Mouse (Mus musculus): ENCODE measurements around the gene Nmb. TPM values are rescaled to one million over a fixed set of nuclear protein-coding genes. Genes with fewer than 3 reads are reported as not detected.
A peak's percentile ranks its signal among the peaks of the same experiment; 100 is the strongest.

Nmb gene
- total RNA-seq, 2 experiments from 2014 or later: 2.1 to 2.4 TPM

DNA sequence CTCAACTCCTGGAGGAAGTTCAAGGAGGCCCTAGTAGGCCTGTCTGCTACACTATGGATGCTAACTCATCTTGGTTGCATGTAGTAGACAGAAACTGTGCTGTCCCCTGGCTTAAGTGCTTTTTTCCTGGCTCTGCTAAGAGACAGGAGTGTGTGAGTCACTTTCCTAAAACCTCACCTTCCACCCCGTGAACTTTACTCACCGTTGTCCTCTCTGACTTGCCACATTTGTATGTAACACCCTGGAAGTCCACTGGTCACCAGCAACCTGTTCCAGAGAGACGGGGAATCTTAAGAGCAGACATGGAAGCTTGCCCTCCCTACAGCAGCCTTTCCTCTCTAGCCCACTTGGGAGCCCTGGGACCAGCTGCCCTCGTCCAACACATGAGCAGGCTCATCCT lies 7.2 kb downstream of the Nmb start:
- no peak for DNase-seq

- DNase-seq: no peak
Observed at GRCm38 (mm10) chr7:80897134-80897533, 7.7 kb downstream of the Nmb start.

DNA sequence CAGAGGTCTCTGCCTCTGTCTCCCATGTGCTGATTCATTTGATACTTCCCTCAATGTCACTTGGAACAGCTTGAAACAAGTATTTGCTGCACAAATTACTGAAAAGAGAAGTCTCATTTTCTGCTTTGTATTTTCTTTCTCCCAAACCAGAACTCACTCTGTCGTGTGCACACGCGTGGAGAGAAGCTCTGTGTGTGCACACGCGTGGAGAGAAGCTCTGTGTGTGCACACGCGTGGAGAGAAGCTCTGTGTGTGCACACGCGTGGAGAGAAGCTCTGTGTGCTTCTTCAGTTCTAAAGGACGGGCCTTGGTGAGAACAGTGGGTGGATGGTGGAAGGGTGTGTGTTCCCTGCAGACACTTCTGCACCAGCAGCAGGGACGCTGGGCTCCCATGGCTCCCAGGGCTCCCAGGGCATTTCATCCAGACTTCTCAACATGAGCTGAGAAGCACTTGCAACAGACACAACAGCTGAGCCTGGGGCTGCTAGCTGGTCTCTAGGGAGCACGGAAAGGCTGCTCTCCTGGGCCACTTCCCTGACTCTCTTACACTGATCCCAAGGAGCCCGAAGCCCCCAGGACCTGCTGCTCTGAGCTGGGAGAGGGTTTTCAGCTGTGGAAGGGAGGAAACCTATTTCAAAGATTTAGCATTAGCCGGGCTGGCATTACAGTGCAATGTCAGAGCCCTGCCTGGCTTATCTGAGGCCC lies 9.9 kb downstream of the Nmb start:
- no peak for DNase-seq

- no peak for DNase-seq
Observed at GRCm38 (mm10) chr7:80894196-80894595, 10.7 kb downstream of the Nmb start.

GRCm38 (mm10) chr7:80893753-80894129 lies 11.1 kb downstream of the Nmb start:
- no peak for DNase-seq

DNA sequence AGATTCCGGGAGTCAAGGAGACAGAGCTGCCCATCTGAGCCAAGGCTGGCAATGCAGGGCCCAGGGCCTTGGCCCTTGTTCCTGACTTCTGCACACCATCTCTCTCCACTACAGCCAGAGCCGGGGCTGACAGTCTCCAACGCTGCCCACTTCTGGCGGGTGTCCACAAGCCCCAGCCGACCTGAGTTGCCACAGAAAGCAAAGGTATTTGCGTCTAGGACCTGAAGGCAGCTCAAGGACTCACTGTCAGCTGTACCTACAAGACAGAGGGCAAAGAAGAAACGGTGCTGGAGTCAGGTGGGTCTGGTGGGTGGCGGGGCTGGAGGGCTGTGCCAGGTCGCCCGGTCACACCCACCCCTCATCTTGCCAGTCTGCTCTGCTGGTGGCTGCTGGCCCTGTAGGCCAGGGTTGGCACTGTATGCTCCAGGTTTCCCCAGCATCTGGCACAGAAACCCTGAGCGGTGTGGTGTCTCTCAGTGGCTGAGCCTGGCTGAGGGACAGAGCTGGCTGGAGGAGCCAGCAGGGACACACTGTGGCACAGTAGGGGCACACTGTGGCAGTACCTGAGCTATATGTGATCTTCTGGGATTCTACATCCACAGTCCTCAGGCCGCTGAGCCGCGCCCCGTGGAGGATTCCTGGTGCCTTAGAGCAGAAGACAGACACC lies 11.7 kb downstream of the Nmb start:
- no peak for DNase-seq

- no peak for DNase-seq
Observed at GRCm38 (mm10) chr7:80889841-80890241, 15.0 kb downstream of the Nmb start.

DNA sequence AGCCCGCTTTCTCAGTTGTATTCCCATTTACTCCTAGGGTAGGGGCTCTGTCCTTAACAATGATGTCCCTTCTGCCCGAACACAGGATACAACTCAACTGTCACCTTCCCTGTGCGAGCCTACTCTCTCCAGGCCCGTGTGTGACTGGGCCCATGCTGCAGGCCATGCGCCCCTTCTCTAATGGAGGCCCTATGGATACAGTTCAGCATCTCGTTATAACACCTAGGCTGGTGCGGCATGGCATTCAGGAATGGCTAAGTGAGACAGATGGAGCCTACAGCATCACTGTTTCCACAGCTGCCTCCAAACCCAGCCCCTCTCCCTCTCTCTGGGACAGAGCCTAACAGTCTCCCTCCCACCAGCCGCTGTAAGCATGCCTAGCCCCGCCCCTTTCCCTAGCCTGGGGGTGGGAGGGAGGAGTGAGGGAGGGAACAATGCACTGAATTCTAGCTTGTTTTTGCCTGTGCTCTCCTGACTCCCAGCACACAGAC lies 15.8 kb downstream of the Nmb start:
- DNase-seq: peak; percentile 62

DNA sequence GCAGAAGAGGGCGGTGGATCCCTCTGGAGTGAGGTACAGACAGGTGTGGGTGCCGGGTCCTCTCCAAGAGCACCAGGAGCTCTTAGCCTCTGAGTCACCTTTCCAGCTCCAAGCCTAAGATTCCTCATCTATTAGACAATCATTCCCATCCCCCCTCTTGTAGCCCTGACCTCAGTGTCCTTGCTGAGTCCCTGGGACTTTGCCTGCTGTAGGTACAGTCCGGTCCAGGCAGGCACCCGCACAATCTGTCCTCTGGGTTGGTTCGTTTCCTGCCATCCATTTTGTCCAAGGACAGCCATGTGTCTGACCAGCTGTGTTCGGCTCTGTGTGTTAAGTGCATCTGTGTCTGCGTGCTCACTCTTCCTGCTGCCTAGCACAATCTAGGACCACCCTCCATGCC lies 16.3 kb downstream of the Nmb start:
- no peak for DNase-seq

DNA sequence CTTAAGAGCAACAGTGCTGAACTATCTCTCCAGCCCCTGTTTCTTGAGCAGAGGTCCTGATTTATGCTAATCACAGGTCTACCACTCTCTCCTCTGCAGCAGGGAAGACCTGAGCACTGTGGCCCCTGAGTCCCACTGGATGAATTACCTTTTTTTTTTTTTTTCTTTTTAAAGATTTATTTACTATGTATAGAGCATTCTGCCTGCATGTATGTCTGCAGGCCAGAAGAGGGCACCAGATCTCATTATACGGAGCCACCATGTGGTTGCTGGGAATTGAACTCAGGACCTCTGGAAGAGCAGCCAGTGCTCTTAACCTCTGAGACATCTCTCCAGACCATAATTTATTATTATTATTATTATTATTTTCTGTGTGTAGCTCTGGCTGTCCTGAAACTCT lies 19.2 kb downstream of the Nmb start:
- no peak for DNase-seq

- DNase-seq: no peak
Observed at GRCm38 (mm10) chr7:80882830-80883505, 21.9 kb downstream of the Nmb start.

DNA sequence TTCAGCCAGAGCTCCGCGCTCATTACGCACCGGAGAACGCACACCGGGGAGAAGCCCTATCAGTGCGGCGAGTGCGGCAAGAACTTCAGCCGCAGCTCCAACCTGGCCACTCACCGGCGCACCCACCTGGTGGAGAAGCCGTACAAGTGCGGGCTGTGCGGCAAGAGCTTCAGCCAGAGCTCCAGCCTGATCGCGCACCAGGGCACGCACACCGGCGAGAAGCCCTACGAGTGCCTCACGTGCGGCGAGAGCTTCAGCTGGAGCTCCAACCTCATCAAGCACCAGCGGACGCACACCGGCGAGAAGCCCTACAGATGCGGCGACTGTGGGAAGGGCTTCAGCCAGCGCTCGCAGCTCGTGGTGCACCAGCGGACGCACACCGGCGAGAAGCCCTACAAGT lies 29.1 kb downstream of the Nmb start:
- no peak for DNase-seq

DNA sequence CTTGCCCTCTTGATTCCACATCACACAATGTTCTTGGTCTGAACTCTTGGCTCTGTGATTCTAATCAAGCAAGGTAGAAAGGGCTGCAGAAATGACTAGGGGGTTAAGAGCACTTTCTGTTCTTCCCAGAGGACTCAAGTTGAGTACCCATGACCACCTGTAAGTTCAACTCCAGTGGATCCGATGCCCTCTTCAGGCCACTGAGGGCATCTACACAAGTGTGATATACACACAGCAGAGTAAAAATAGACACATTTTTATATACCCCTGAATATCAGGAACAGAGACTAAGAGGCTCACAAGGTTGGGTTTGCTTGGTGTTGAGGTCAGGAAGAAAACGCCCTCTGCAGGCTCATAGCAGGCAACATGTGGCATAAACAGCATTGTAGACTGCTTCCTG lies 31.2 kb downstream of the Nmb start:
- no peak for DNase-seq

DNA sequence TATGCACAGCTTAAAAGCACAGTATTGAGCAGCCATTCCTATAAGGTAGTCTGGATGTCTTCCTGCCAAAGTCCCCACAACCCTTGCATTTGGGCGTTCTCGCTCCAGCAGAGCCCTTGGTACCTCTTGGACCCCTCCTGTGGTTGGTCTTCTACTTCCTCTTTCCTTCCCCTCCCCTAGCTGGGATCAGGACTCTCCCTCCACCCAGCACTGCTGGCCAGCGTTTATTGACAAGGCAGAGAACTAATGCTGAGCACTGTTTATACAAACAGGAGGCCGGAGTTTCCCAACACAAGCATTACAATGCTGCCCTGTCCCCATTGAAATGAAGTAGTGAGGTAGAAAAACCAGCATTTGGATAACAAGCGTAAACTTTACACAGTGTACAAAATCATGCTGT lies 31.8 kb downstream of the Nmb start:
- DNase-seq: no peak

DNA sequence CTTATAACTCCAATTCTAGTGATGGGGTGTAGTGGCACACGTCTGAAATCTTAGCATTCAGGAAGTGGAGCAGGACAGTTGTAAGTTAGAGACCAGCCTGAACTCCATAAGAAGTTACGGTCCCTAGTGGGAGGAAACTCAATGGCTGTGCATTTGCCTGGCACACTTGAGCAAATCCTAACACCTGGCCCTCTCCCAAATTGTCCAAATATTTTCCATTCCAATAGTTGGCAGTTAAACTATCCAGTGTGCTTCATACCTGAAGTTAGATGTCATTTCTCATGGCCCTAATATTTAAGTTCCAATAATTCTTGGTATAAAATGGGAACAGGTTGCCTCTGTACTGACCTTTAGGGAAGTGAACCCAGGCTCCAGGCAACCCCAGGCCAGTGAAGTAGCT lies 36.2 kb downstream of the Nmb start:
- DNase-seq: no peak

DNA sequence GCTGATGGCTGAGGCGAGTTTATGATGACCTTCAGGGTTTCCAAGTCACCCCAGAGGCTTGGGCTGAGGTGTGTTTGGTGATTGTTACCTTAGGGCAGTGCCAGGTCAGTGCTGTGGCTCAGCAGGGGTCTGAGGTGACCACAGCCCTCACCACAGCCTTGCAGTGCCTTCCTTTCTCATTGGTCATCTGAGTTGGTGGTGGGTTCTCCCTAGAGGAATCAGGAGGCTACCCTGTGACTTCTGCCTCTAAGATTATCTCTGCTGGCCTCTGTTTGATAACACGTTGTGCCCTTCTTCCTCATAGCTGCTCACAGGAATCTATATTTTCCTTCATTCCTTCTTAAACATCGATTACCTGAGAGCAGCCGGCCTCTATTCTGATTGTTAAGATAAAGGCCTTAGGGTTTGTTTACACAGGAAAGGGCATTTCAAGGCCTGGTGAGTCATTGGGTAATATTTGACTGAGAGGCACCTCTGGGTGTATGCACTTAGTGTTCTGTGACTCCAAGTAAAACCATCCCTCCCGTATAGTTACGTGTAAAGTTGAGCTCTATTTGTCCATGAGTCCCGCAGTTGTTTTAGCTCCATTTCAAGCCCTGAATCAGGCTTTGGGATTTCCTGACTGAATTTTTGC lies 38.2 kb downstream of the Nmb start:
- DNase-seq: no peak

- no peak for DNase-seq
Observed at GRCm38 (mm10) chr7:80865521-80865920, 39.4 kb downstream of the Nmb start.

GRCm38 (mm10) chr7:80864831-80865230 lies 40.0 kb downstream of the Nmb start:
- DNase-seq: no peak

DNA sequence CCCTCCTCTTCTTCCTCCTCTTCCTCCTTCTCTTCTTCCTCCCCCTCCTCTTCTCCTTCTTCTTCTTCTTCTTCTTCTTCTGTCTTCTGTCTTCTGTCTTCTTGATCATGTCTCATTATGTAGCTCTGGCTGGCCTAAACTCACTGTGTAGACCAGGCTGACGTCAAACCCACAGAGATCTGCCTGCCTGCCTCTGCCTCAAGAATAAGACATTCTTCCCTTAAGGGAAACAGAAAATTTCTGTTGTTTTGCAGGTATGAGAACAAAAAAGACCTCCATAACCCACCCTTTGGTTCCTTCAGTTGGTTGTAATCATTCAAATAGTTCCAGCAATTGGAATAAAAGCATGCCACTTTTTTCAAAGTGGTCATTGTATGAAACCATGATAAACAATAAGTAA lies 40.7 kb downstream of the Nmb start:
- DNase-seq: no peak

- DNase-seq: no peak
Observed at GRCm38 (mm10) chr7:80863520-80863919, 41.4 kb downstream of the Nmb start.

DNA sequence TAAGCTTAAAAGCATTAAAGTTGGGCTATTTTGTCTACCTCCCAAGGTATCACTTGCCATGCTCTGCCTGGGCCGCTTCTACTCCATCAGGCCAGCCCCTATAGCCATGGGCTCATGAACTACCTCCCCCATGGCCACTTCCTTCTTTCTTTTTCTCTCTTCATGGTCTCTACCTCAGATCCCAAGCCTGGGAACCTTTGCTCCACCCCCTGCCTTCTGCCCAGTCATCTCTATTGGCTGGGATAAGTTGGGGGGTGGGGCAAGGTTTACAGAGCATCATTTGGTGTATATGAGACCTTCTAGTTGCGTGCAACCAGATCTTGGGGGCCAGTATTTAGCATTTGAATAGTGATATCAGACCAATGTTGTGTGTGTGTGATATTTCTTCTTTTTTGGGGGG lies 42.4 kb downstream of the Nmb start:
- DNase-seq: no peak

DNA sequence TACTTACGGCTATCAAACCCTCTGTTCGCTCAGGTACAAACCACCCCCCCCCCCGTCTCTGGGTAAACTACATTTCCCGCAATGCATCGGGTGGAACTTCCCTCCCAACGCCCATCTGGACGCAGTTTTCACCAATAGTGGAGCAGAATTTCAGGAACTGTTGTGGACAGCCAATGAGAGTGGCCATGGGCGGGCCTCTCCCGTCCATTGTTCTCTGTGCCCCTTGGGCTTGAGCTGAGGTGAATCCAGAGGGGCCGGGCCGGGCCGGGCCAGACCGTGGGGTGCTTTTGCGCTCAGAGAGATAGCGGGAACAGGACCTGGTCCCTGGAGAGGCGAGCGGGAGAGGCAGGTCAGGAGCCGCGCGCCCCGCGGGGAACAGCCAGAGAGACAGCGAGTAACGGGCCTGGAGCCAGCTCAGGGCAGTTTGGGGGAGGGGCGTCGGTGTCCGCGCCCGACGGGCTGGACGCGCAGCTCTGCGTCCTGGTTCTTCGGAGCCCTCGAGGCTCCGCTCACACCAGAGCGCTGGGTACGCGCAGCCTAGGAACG lies 44.1 kb downstream of the Nmb start, which contains the start of gene Zscan2:
Gene Zscan2 (plus strand): TSS at position 192 of the 546 bp plus-strand sequence.
- DNase-seq: peak; percentile 75

DNA sequence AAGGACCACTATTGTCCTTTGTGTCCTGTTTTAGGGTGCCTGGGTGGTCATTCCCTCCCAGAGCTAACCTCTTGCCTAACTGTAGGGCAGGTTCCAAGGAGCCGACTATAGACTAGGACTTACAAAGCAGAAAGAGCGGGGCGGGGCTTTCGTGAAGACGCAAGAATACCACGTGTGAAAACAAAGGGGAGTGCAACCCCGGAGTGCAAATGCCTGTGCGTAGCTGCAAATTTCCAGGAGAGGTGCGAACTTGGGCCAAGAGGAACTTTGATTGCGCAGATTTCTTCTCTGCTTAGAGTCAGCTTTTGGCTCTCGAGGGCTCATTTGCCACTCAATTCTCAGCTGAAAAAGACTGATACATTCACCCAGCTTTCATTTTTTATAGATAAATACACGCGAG lies 44.6 kb downstream of the Nmb start:
- peak; percentile 26 for DNase-seq

Data from gastrocnemius, postnatal 10 days (tissue).